Comparison of ENCODE assay signal across 8 mouse cellular contexts in the genomic region with DNA sequence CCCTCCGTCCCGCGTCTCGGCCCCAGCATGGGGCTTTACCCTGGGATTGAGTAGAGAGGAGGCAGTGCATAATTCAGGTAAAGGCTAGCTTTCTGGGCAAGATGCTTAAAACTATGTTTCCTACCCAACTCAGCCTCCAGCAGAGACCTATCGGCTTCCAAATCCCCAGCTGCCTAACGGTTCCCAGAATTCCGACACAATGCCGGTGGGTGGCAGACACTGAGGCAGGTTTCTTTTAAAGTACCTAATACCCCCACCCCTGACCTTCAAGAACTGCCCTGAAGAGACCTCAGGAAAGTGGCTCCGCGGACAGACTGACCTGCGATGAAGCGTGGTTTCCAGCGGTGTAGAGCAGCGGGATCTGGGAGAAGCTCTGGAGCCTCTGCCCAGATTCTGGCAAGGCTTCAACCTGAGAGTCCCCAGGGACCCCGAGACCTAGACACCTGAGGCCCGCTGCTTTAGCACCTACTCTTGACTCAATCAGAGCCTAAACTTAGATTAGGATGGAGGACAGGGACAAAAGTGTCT. TPM values are rescaled to one million over a fixed set of nuclear protein-coding genes. Genes with fewer than 3 reads are reported as not detected.
DNase-seq lines count a peak whose midpoint lies in the region; ATAC-seq and TF ChIP-seq lines count a peak whose summit lies in the region.

No protein-coding gene starts in this region.

- peak overlapping the region; percentile 93 for H3K4me2 ChIP-seq in hindbrain, embryonic 11.5 days (replicated peaks; ENCODE audit: low read depth, low read length)
- H3K4me2 ChIP-seq in midbrain, embryonic 13.5 days (replicated peaks): peak overlapping the region; percentile 85

- no peak overlapping the region for H3K9ac ChIP-seq in hindbrain, embryonic 11.5 days (ENCODE audit: low read depth, low read length)
- peak overlapping the region; percentile 56; the same call in 1 of the 2 replicates for H3K9ac ChIP-seq in midbrain, embryonic 13.5 days (replicated peaks)

- H3K4me3 ChIP-seq in bone marrow, adult 2 months (replicated peaks; ENCODE audit: control insufficient read depth, low read depth, low read length): no peak overlapping the region
- H3K4me3 ChIP-seq in hindbrain, embryonic 11.5 days (ENCODE audit: low read depth, low read length): peak overlapping the region; percentile 41
- peak overlapping the region; percentile 47 for H3K4me3 ChIP-seq in midbrain, embryonic 13.5 days (replicated peaks)

- WGBS in bone marrow, adult 2 months: 9% methylated on average over 16 of the region's 16 CpGs
- under 1% methylated on average over 16 of the region's 16 CpGs for WGBS in hindbrain, embryonic 11.5 days
- WGBS in midbrain, embryonic 13.5 days: 0% methylated on average over 16 of the region's 16 CpGs

- no peak for TF ChIP-seq POLR2A in bone marrow, adult 2 months (IDR thresholded peaks at IDR 0.05; ENCODE audit: borderline replicate concordance, control insufficient read depth, low read depth, low read length)

- no peak for TF ChIP-seq CTCF in bone marrow, adult 2 months (IDR thresholded peaks at IDR 0.05; ENCODE audit: control insufficient read depth, insufficient read depth, low read length)

- no peaks in the 10 kb centered on the region for H3K36me3 ChIP-seq in hindbrain, embryonic 11.5 days (ENCODE audit: control insufficient read depth, insufficient read depth, low read length)
- H3K36me3 ChIP-seq in midbrain, embryonic 13.5 days: no peaks in the 10 kb centered on the region

- peak overlapping the region; percentile 14; the same call in 1 of the 2 replicates for H3K27ac ChIP-seq in bone marrow, adult 2 months (ENCODE audit: control insufficient read depth, insufficient read depth, low read depth, low read length, poor library complexity)
- H3K27ac ChIP-seq in hindbrain, embryonic 11.5 days (ENCODE audit: low read depth, low read length): no peak overlapping the region
- H3K27ac ChIP-seq in midbrain, embryonic 13.5 days: no peak overlapping the region

- peak; percentile 5; the same call in 1 of the 2 replicates for ATAC-seq in hindbrain, embryonic 11.5 days (ENCODE audit: low FRiP score)
- ATAC-seq in midbrain, embryonic 13.5 days: no peak
- ATAC-seq in megakaryocyte progenitor cell, adult 5-6 weeks (replicated peaks; ENCODE audit: poor library complexity): no peak

- H3K4me1 ChIP-seq in bone marrow, adult 2 months (ENCODE audit: control insufficient read depth, insufficient read depth, low read length): no peaks in the 10 kb centered on the region; the same call in 1 of the 2 replicates
- H3K4me1 ChIP-seq in hindbrain, embryonic 11.5 days (replicated peaks; ENCODE audit: control insufficient read depth, insufficient read depth, low read length): peaks cover 10% of the 10 kb centered on the region; the same call in 1 of the 2 replicates
- peaks cover 33% of the 10 kb centered on the region for H3K4me1 ChIP-seq in midbrain, embryonic 13.5 days (replicated peaks)

- peak; percentile 10 for DNase-seq in gastrocnemius, adult 18-20 months (ENCODE audit: low spot score)
- no peak for DNase-seq in gastrocnemius, adult 8-10 months (ENCODE audit: low spot score in 2 of 2)
- DNase-seq in hindbrain, embryonic 11.5 days (ENCODE audit: low spot score): no peak
- DNase-seq in layer of hippocampus, adult 9-11 months: no peak
- no peak for DNase-seq in thymus, postnatal 10 days (ENCODE audit: low spot score in 2 of 2)

- H3K27me3 ChIP-seq in hindbrain, embryonic 11.5 days (ENCODE audit: control insufficient read depth, insufficient read depth, low read length): peaks cover 48% of the 10 kb centered on the region
- peaks cover 80% of the 10 kb centered on the region for H3K27me3 ChIP-seq in midbrain, embryonic 13.5 days

- no peaks in the 10 kb centered on the region for H3K9me3 ChIP-seq in hindbrain, embryonic 11.5 days (ENCODE audit: control insufficient read depth, low read length)
- H3K9me3 ChIP-seq in midbrain, embryonic 13.5 days: no peaks in the 10 kb centered on the region

RNA-seq across cellular contexts. Expression of gene Cyp1b1, which starts 0.4 kb away (rescaled TPM):
- 1 to 10 TPM in 1 of 2 experiments, under 1 TPM in 1; 0.89 to 1.0 TPM for total RNA-seq in gastrocnemius, adult 18-20 months (2021)
- total RNA-seq in gastrocnemius, adult 8-10 months (2022): under 1 TPM; 0.19 to 0.72 (median 0.54) TPM
- polyA plus RNA-seq in bone marrow, adult 2 months (2011; ENCODE audit: insufficient read depth, insufficient read length, low replicate concordance, missing spikeins): 1.1 and 4.2 TPM in 2 replicates
- 3.0 and 4.0 TPM in 2 replicates for polyA plus RNA-seq in hindbrain, embryonic 11.5 days (2014; fragmentation: Nextera tagmentation; extraction: Ambion mirVana)
- polyA plus RNA-seq in midbrain, embryonic 13.5 days (2015; fragmentation: Nextera tagmentation; extraction: Ambion mirVana): 4.9 and 5.2 TPM in 2 replicates
- total RNA-seq in megakaryocyte progenitor cell, adult 5-6 weeks (2015): 0.10 TPM in 1 of 2 replicates, not detected in the other
- total RNA-seq in megakaryocyte progenitor cell, adult 5-6 weeks (2017): 0.07 TPM in 1 of 2 replicates, not detected in the other
